Mouse (Mus musculus) mouse embryonic stem cell (cell line): ENCODE data around the gene Lats1.

Source experiments
- in situ Hi-C, 2 experiments: fragments of 300-500 bp; cut with MboI; formaldehyde crosslinking; loops; 1 replicate in 1 of 2; 3 replicates in 1 of 2; pipeline ENCODE4 v1.14.3; 2019 to 2020; ENCODE audit warnings: low sequenced_read_pairs in 2 of 2, low pct_unique_long_range_greater_than_20kb in 1 of 2, mixed read lengths in 1 of 2; ENCODE audit not compliant: unreplicated experiment in 1 of 2

Gene Lats1

DNA sequence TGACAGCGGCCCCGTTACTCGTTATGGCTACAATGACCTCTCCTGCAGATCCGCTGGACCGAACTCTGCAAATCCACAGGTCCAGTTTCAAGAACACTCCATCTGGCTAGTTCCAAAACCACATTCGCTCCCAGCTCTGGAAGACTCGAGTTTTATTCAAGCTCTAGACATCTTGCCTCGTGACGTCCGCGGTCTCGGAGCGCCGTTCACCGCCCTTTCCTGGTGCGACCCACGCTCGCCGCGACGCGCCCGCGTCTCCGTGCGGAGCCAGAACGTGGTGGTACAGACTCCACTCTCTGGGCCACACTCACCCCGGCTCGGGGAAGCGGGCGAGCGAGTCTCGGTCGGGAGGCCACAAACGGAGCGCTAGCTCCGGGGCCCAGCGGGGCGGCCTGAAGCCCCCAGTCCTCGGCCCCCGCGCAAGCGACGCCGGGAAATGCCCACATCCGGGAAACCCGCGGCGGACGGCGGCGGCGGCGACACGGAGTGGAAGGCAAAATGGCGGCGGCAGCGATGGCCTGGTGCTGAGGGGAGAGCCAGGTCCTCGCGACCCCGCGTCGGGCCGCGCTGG lies at the start of gene Lats1, which contains the start of gene Pcmt1:
TSS of gene Lats1 (plus strand) at position 484 of the 571 bp plus-strand sequence.
TSS of gene Pcmt1 (minus strand) at position 406 of the 571 bp plus-strand sequence.
- in situ Hi-C loops, result no loop called here

DNA sequence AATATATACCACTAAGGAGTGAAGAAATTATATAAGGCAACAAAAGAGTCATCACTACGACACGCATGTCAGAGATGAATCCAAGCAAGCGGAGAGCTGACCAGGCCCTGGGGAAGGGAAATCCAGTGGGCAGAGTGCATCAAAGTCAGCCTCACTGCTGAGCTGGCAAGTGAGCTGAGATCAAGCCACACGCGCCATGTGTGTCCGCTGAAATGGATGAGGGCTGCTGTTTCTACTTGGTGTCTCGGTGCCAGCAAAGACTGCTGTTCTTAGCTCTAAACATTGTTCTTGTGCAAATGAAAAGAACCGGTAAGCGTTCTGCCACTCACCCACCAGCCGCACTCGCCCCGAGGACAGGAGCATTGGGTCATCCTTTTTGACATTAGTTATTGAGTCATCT lies 40.6 kb upstream of the Lats1 start:
- in situ Hi-C loops, result no loop called here

- in situ Hi-C loops, result no loop called here
Measured at GRCm38 (mm10) chr10:7645911-7646310, 35.1 kb upstream of the Lats1 start.

DNA sequence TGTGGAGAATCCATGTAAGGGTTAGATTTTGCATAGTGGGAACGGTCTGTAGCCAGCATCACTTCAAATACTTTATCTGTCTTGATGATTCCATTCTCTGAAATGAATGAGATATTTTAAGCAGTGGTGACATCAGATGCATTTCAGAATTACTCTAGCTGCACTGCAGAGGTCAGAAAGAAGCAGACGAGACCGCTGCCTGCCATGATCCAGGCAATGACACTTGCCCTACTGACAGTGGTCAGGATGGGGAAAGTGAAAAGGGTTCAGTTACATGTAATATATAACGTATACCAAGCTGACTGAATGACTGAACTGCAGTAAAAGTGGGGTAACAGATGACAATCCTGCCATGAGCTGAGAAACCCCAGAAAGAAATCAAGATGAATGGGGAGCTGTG lies 32.0 kb upstream of the Lats1 start:
- in situ Hi-C loops, result no loop called here

- in situ Hi-C loops, result no loop called here
Measured at GRCm38 (mm10) chr10:7651057-7651456, 30.0 kb upstream of the Lats1 start.

GRCm38 (mm10) chr10:7662471-7663141 lies 18.4 kb upstream of the Lats1 start:
- in situ Hi-C loops, result no loop called here

DNA sequence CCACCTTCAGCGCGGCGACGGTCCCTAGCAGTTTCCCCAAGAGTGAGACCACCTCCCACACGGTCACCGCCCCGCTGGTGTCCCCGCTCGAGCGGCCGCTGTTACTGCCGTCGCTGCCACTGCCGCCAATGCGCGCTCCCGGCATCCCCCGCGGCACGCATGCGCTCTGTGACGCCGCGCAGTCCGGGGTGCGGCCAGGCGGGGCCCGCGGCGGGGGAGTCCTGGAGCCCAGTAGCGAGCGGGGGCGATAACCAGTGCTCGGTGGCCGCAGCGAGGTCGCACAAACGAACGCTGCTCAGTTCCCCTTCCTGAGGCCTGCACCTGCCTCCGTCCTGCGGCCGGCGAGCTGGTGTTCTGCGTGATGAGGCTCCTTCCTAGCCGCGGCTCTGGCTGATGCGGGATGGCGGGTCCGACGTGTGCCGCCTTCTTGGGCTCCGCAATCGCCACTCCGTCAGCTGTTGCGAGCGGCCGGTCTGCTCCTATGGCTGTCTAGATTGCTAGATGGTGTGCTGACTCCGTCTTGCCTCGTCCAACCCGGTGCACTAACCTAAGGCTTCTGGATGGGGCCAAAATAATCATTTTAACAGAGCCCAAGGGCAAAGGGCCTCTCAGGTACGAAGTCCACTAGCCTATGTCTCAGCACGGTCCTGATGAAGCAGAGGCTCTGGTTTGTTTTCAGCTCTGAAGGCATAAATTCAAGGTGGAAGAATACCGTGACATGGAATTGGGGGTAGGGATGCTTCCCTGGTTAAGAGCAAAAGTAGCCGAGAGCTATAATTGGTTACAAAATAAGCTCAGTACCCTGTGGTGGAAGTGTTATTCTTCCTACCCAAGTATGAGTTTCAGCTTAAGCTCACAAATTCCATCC lies 17.6 kb upstream of the Lats1 start:
- in situ Hi-C loops, result no loop called here

GRCm38 (mm10) chr10:7664027-7664526 lies 16.9 kb upstream of the Lats1 start:
- in situ Hi-C loops, result no loop called here

- in situ Hi-C loops, result no loop called here
Measured at GRCm38 (mm10) chr10:7664889-7665288, 16.1 kb upstream of the Lats1 start.

DNA sequence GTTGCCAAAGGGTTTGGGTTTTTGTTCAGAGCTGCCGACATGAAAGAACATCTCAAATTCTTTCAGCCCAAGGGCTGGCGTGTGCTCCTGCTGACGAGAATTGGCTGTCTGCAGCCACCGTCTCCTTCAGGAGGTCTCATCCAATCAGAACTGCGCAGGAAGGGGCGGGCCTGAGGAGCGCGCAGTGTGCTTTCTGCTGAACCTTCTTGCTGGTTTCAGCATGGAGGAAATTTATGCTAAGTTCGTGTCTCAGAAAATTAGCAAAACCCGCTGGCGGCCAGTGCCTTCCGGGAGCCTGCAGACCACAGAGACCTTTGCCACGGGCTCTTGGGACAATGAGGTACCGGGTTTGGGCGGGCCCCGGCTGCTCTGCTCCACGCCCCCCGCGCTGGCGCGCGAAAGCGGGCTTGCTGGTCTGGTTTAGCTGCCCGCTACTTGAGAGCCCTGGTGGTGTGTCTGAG lies 13.6 kb upstream of the Lats1 start, which contains the start of gene Nup43:
TSS of gene Nup43 (plus strand) at position 162 of the 461 bp plus-strand sequence.
- in situ Hi-C loops, result no loop called here

DNA sequence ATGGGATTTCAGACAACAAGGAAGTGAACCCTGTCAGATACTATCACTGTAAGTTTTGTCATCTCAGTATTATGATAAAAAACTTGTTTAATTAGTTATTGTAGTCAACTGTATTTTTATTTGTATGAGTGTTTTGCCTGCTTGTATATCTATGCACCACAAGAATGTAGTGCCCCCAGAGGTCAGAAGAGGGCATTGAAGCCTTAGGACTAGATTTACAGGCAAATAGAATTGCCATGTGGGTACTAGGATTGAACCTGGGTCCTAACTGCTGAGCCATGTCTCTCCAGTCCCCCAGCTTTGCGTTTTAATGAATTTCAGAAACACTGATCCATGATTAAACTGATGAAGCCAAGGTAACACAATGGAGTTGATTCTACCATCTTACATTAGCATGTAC lies 7.3 kb upstream of the Lats1 start:
- in situ Hi-C loops, result no loop called here

DNA sequence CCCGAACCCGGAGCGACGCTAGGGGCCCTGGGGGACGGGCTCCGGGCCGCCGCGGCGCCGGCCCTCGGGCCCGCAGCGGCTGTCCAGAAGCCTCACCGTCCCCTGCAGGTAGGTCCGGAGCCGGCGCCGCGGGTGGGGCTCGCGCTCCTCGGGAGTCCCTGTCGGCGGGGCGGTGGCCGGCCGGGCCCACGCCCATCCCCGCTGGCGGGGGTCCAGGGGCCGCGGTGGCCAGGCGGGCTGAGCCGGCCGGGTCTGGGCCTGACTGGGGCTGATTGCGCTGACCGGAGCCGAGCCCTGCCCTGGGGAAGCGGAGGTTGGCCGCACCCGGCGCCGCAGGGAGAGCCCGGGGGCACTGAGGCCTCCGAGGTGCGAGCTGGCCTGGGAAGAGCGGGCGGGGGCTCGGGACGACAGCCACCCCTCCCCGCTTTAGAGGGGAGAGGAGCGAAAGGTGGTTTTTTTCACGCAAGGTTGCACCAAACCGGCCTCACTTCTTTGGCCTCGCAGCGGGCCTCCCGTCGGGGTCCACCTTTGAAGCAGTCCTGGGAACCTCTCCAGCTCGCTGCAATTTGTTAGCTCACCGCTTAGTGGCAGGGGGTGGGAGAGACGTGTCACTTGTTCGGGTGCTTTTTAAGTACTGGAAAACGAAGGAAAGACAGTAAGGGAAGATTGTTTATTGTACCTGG lies 470 bp downstream of the Lats1 start:
- in situ Hi-C loops, result no loop called here

- in situ Hi-C loops, result no loop called here
Measured at GRCm38 (mm10) chr10:7682249-7682648, 1.2 kb downstream of the Lats1 start.

- in situ Hi-C loops, result no loop called here
Measured at GRCm38 (mm10) chr10:7686902-7687301, 5.9 kb downstream of the Lats1 start.

DNA sequence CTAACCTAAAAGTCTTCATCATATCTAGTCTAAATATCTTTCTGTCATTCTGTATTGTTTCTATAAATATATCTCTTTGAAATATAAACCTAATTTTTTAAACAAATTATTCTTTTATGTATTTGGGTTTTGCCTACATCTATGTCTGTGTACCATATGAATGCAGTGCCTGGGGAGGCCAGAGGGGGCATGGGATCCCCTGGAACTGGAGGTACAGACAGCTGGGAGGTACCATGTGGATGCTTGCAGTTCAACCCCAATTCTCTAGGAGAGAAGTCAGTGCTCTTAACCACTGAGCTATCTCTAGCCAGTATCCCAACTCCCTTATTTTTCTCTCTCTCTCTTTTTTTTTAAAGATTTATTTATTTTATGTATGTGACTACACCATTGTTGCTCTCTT lies 14.3 kb downstream of the Lats1 start:
- in situ Hi-C loops, result no loop called here

- in situ Hi-C loops, result no loop called here
Measured at GRCm38 (mm10) chr10:7700120-7700519, 19.1 kb downstream of the Lats1 start.

GRCm38 (mm10) chr10:7702586-7702985 lies 21.6 kb downstream of the Lats1 start:
- in situ Hi-C loops, result no loop called here

- in situ Hi-C loops, result no loop called here
Measured at GRCm38 (mm10) chr10:7710121-7710520, 29.1 kb downstream of the Lats1 start.

- in situ Hi-C loops, result no loop called here
Measured at GRCm38 (mm10) chr10:7712506-7712905, 31.5 kb downstream of the Lats1 start.
